Mouse (Mus musculus): Measurements from ENCODE around the gene Cfap43.

DNA sequence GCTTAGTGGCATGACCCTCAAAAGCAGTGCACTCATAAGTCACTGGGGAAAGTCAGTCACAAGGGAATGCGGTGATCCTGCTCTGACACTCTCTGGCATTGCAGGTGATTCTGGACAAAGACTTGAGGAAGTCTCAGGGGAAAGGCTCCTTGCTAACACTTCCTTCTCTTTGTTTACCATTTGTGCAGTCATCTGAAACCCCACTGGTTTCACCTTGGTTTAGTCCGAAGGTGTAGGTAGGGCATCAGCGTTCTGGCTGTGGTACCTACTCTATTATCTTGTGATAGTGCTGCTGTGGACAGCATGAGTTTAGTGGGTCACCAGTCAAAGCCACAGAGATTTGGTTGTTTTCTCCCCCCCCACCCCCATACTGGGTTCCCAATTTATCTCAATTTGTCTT, 69.4 kb downstream of the Cfap43 start:
- TF ChIP-seq TCF12 (IDR thresholded peaks at IDR 0.05; ENCODE audit: insufficient read depth, poor library complexity, severe bottlenecking), result no peak
- no peak for TF ChIP-seq POLR2A (IDR thresholded peaks at IDR 0.05; ENCODE audit: insufficient read length, low read depth)
- no peak for TF ChIP-seq E2F4 (IDR thresholded peaks at IDR 0.05; ENCODE audit: insufficient read depth)
- no peak for TF ChIP-seq USF1 (IDR thresholded peaks at IDR 0.05; ENCODE audit: low read depth)
- no peak for TF ChIP-seq MAX (IDR thresholded peaks at IDR 0.05; ENCODE audit: low read depth)
- TF ChIP-seq MYOD1 (IDR thresholded peaks at IDR 0.05; ENCODE audit: control insufficient read depth in 1 of 3, insufficient read length in 2 of 3, low read depth in 2 of 3), result no peak
- TF ChIP-seq REST (IDR thresholded peaks at IDR 0.05; ENCODE audit: insufficient read depth, insufficient read length), result no peak
- TF ChIP-seq POLR2AphosphoS2 (IDR thresholded peaks at IDR 0.05; ENCODE audit: insufficient read length, low read depth), result no peak
